Mouse (Mus musculus) thymus, adult 2 months (tissue): ENCODE data around the gene Bsn.

Experiments
- CTCF ChIP-seq: fragments of 200-500 bp; IDR thresholded peaks from 2 replicates; pipeline ENCODE4 v1.5.1; 2012; ENCODE audit warnings: mild to moderate bottlenecking, control low read depth, low read length, moderate library complexity, borderline replicate concordance; ENCODE audit not compliant: control insufficient read depth, poor library complexity, insufficient read depth; ENCODE audit errors: extremely low read depth
- POLR2A ChIP-seq: fragments of 200-500 bp; IDR thresholded peaks from 2 replicates; pipeline ENCODE4 v1.6.1; 2012; ENCODE audit warnings: mild to moderate bottlenecking, low read length, control low read depth, moderate library complexity; ENCODE audit not compliant: control insufficient read depth, poor library complexity, insufficient read depth; ENCODE audit errors: extremely low read depth

DNA sequence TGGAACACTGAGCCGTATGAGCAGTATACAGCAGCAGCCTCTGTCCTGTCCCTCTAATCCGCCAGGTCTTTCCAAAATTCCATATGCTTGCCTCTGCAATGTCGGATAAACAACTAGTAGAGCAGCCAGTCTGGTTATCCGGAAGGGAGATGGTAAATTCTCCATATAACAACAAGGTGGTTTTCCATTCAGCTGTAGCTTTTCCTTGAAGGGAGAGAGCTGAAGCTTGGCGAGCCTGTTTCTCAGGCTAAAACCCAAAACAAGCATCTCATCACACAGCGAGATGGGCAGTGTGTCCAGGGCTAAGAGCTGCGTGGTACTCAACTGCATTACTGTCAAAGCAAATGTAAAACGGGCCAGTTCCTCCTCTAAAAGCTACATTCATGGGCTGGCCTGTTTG, 1.7 kb downstream of the Bsn start:
- TF ChIP-seq CTCF: no peak
- no peak for TF ChIP-seq POLR2A
